Mouse (Mus musculus) lung, postnatal 4 days (tissue): Measurements from ENCODE around the gene Fbxl8.

Source experiments
- DNase-seq, 2 experiments: peaks; one replicate each; pipeline ENCODE4 v3.0.0; 2021

The Fbxl8 gene

DNA sequence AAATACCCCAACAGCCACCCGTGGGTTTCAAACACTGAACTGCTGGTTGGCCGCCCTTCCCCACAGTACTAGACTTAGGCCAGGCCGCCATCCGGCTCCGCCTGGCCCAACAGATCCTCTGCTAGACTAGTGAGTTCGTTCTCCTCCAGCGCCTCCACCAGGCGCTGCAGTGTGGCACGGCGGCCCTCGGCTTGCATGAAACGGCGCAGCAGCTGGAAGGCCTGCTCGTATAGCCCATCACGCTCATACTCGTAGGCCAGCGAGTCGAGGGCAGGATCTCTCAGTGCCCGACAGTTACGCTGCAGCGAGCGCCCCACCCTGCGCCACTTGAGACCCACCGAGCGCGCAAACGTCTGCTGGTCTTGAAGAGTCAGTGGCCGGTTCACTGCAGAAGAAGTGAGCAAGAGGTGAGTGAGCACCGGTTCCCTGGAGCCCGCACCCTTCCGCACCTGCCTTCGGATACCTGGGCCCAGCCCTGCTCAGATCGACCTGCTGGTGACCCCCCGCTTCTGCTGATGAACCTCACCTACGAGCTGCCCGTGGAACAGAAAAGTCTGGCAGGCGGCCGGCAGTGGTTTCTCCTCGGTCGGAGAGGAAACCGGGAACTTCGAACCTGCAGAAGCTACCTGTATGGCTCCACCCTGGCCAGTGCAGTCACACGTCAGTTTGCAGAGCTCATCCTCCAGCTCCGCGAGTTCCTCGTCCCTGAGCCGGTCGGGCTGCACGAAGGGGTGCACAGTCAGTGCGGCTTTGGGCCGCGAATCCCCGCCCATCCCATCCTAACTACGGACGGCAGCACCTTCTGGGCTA is 5.3 kb upstream of the Fbxl8 start:
- peak; percentile 53 to 73 for DNase-seq

DNA sequence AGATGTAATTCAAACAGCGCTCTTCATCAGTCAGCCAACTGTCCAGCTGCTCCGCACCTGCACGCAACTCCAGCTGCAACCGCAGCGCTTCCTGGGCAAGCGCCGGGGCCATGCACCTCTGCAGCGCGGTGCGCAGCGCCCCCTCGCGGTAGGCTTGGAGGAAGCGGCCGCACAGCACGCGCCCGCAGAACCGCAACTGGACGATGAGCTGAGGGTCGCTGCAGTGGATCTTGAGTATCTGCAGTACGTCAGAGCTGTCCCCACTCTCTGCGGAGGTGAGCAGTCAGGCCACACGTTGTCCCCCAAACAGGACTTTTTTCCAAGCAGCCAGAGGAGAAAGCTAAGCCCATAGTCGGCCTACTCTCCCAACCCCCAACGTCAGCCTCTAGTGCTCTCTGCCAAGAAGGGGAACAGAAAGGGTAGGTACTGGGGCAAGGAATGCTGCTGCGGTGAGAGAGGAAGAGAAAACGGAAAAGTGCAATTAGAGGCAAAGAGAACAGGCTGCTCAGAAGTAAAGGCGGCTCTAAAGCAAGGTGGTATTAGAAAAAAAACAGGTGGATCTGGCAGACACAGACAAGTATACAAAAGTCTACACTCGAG is 4.6 kb upstream of the Fbxl8 start:
- peak; percentile 86 to 87 for DNase-seq

DNA sequence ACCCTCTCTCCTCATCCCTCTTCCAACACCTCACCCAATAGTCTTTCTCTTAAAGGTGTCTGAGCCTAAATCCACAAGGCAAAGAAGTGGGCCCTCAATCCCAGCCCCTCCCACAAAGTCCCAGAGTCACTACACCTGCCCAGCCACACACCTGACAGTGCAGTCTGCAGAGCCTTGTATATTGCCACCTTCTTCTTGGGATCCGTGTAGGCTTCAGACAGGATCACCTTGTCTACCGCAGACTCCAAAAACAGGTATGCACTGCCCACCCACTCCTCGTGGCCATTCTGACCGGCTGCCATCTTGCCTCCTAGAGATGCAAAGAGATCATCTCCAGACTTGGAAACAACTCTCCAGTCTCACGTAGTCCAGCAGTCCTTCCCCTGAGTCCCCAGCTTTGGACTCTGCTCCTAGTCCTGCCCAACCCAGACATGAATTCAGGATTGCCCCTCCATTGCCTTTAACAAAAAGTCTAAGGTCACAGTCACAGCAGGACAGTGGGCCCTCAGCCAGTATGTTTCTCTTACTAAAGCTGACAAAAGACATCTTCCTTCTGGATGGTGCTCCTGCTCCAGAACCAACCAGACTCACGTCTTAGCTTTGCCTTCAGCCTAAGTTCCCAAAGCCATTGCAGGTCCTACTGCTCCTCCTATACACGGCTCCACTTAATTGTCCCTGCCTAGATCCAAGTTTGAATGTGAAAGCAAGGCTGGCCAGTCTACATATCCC is 3.9 kb upstream of the Fbxl8 start:
- DNase-seq, result peak in 1 of 2 experiments; percentile 61

DNA sequence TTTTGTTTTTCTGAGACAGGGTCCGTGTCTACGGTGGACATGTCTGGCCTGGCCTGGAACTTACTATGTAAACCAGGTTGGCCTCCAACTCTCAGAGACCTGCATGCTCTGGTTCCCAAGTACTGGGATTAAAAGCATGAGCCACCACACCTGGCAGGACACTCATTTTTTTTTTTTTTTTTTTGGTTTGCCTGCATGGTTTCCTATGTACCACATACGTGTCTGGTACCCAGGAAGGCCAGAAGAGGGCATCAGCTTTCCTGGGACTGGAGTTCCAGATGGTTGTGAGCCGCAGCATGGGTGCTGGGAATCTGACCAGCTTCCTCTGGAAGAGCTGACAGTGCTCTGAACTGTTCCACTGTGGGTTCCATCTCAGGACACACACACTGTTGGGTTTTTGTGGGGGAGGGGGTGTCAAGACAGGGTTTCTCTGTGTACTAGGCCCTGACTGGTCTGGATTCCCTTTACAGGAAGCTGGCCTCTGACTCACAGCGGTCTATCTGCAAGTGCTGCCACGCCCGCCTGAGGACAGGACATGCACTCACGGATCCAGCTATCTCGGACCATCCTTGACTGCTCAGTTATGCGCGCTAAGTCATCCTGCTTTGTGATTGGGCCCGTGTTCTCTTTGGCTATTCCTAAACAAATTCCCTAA is 3.0 kb upstream of the Fbxl8 start:
- no peak for DNase-seq

DNA sequence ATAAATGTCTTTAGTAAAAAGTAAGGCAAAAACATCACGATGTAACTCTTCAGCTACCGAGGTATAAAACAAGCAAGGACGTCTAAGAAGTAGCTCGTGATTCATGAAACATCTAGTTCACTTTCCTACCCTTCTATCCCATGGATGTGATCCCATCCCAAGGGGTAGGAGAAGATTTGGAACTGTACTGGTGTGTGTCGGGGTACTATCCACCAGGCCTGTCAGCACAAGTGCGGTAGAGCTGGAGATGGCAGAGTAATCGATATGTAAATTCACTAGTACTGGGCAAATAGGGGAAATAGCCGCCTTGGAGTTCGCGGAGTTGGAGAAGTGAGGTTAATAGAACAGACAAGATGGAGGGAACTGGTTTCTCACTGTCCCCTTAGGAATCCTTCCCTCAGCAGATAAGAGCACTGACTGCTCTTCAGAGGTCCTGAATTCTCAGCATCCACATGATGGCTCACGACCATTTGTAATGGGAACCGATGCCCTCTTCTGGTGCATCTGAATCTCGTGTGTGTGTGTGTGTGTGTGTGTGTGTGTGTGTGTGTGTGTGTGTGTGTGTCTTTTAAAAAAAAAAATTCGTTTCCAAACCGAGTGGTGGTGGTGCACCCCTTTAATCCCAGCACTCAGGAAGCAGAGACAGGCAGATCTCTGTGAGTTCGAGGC is 1.1 kb upstream of the Fbxl8 start:
- no peak for DNase-seq

DNA sequence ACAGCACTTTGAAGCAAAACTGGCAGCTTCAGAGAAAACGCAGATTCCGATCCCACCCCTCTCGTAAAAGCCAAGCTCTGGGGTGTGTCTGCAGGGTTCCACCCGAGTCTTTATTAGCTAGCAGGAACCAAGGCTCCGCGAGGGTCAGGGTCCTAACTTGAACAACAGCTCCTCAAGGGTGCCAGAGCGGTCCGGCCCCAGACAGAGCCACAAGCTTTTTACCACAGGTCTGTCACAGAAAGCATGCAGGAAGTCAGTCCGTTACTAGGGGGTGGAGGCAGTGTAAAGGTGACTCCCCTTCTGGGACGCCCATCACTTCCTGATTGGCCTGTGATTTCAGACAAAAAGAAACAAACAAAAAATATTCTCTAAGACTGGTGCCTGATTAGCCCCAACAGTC is 680 bp downstream of the Fbxl8 start:
- peak; percentile 44 to 50 for DNase-seq

DNA sequence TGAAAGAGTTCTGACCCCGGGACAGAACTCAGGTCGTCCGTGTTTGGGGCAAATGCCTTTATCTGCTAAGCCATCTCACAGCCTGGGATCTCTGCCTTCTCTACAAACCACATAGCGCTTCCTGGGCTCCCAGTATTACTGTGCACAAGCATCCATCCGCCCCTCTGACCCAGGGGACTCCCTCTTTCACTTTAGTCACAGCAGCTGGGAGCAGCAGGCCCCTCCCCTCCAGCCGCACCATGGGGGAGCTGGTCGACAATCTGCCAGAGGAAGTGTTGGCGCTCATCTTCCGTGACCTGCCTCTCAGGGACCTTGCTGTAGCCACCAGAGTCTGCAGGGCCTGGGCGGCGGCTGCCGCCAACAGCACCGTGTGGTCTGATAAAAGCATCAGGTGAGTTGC is 2.3 kb downstream of the Fbxl8 start:
- DNase-seq, result peak in 1 of 2 experiments; percentile 39

DNA sequence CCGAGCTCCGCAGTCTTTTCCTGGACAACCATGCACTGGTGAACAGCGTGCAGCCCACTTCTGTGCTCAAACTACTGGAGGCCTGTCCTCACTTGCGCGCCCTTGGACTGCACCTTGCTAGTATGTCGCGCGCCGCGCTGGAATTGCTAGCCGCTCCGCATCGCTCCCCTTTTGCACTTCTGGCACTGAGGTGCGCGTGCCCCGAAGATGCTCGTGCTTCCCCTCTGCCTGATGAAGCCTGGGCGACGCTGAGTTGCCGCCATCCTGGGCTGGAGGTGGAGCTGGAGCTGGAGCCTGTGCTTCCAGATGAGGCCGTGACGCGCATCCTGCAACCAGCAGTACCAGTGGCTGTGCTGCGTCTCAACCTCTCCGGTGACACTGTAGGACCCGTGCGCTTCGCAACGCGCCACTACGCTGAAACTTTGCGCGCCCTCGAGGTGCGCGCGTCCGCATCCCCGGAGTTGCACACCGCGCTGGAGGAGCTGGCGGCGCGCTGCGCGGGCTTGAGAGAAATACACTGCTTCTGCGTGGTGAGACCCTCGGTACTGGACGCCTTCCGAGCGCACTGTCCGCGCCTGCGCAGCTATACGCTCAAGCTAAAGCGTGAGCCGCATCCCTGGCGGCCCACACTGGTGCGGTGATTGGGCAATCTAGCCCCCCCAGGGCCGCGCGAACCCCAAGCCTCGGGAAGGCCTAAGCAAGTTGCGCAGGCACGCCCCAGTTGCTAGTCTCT is 4.1 kb downstream of the Fbxl8 start:
- peak; percentile 56 to 76 for DNase-seq

DNA sequence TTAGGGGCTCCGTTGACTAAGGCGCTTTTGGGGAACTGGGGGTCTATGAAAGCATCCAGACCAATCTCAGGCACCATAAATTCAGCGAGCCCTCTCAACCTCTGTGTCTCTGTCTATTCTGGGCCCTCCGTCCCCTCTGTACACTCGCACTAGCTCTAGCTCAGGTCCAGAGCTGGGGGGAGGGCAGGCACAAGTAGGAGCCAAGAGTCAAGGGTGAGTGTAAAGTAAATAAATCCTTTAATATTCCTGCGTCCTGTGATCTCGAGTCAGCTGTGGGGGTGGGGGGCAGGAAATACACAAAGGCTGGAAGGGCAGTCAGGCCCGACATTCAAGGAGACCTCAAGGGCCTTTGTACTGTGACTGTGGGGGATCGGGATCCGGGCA is 4.6 kb downstream of the Fbxl8 start:
- peak; percentile 57 to 80 for DNase-seq

DNA sequence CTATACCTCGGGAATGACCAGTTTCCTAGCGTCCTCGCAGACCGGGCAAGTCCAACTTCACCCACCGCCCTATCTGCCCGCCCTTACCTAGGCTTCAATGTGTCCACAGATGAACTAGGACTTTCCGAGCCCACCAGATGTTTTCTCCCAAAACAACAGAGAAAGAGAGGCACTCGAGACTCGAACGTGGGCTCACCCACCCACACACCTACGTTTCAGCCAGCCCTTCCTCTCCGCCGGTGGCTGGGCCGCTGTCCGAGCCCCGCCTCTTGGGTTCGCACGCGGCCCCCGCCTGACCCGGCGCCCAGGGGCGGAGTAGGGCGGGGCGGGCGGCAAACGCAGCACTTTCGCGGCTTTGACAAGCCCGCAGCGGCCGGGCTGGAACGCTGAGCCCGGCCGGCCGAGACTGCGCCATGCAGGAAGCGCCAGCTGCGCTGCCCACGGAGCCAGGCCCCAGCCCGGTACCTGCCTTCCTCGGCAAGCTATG is 5.1 kb downstream of the Fbxl8 start, which contains the start of gene Hsf4:
TSS of gene Hsf4 (plus strand) at position 341 of the 487 bp plus-strand sequence.
- DNase-seq, result peak; percentile 77 to 88

DNA sequence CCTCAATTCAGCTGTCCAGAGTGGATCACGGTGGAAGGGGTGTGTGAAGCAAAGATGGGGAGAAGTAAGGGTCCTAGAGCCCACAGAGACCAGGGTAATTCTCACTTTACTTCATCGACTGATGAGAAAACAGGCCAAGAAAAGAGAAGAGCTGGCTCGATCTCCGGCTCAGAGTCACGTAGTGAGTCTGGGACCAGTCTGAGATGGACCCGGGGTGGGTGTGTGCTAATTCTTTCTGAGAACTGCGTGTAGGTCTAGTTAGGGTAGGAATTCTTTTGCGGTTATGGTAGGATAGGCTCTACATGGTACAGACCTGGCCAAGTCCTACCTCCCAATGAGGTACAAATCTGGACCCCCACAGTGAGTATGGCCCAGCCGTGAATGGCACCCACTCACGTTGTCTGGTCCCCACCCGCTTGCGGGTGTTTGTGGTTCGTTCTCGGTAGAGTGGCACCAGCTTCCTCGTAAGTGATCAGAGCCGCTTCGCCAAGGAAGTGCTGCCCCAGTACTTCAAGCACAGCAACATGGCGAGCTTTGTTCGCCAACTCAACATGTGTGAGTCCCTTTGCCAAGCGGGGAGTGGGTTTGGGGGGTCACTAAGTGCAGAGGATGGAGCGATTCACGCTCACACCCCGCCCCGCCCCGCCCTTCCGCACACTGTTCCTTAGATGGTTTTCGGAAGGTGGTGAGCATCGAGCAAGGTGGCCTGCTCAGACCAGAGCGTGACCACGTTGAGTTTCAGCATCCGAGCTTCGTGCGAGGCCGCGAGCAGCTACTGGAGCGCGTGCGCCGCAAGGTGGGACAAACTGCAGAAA is 5.9 kb downstream of the Fbxl8 start:
- peak in 1 of 2 experiments; percentile 24 for DNase-seq

DNA sequence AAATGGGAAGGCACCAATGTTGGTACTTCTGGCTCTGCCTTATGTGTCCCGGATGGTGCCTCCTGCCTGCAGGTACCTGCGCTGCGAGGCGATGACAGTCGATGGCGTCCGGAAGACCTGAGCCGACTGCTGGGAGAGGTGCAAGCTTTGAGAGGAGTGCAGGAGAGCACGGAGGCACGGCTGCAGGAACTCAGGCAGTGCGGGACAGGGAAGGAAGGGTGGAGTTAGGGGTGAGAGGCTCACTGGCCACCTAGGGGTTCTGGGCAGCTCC is 6.4 kb downstream of the Fbxl8 start:
- DNase-seq, result peak in 1 of 2 experiments; percentile 27

DNA sequence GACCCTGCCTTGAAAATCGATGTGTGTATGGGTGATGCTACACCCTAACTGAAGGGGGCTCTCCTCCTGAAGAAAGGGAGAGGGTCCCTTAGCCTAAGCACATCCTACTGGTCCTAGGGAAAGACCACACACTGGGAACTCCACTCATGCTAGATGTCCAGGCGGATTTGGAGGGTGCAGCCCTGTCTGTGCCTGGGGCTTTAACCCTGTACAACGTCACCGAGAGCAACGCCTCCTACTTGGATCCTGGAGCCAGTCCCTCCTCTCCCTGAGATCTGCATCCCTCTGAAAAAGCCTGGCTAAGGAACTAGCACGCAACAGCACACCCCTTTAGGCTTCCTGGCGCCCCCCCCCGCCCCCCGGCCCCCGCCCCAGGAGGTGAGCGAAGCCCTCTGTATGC is 10.9 kb downstream of the Fbxl8 start:
- peak in 1 of 2 experiments; percentile 20 for DNase-seq

DNA sequence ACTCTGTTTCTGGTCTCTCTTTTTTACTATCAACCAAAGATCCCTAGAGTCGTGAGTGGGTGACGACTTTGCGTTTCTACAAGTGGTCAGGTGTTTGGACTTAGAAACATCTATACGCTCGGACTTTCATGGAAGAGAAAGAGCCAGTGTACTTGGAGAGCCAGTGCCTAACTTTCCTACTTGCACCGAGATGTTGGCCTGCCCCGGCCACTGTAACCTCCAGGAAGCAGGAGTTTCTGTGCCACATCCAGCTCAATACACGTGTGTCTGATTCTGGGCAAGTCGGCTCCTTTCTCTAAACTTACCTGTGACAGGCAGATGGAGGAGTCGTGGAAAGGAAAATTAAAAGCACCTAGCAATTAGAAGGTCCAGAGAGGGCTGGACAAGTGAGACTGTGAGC is 11.4 kb downstream of the Fbxl8 start, which contains the start of gene Nol3:
TSS of gene Nol3 (plus strand) at position 301 of the 400 bp plus-strand sequence.
- DNase-seq, result no peak

DNA sequence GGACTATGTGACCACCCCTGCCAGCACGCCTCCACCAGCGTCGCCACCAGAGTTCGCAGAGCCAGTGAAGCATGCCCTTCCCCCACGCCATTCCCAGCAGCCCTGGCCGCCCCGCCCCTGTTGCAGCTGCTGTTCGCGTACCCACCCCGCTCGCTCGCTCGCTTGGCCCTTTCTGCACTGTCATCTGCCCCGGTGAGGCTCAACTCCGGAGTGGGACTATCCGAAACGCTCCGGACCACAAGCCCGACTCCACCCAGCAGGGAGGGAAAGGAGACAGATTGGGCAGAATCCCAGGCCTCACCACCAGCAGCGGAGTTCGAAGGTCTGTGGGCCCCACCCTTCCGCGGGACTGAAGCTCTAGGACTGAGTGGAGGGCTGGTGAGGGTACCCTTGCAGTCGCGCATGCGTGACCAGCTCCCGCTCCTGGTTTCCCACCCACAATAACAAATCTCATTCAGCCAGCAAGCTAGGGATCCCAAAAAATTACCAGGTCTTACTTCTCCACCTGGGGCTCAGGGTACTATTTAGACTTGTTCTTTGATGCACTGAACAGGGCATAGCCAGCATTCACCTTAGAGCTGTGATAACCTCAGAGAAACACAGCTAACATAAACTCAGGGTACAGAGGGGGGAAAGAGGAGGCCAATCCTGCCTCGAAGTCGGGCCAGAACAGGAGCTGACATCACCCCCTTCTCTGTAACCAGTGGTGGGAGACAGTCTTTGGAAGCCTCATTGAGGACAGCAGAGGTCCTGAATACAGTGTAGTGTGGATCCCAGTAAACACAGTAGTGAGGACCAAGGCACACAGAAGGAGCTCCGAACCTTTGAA is 12.1 kb downstream of the Fbxl8 start:
- peak; percentile 72 to 73 for DNase-seq

DNA sequence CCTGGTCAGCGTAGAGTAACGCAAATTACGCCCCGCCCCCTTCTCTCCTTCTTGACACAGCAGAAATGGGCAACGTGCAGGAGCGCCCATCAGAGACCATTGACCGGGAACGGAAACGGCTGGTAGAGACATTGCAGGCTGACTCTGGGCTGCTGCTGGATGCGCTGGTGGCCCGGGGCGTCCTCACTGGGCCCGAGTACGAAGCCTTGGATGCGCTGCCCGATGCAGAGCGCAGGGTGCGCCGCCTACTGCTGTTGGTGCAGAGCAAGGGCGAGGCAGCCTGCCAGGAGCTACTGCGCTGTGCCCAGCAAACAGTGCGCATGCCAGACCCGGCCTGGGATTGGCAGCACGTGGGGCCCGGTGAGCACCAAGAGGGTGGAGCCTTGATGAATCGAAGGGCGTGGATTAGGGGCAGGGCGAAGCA is 14.5 kb downstream of the Fbxl8 start:
- DNase-seq, result peak; percentile 79 to 88

DNA sequence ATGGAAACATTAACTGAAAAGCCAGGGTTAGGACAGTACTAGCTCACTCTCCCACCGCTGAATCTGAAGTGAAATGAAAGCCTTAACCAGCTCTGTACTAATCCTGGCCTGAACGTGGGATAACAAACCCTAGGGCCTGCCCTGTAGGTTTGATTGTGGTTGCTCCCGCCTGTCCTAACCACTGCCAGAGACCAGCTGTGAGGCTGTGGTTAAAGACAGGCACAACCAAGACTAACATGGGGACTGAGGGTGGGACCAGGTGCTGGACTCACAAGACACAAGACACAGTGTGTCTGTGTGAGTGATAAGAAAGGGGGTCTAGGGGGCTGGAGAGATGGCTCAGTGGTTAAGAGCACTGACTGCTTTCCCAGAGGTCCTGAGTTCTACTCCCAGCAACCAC is 16.1 kb downstream of the Fbxl8 start:
- DNase-seq, result no peak

DNA sequence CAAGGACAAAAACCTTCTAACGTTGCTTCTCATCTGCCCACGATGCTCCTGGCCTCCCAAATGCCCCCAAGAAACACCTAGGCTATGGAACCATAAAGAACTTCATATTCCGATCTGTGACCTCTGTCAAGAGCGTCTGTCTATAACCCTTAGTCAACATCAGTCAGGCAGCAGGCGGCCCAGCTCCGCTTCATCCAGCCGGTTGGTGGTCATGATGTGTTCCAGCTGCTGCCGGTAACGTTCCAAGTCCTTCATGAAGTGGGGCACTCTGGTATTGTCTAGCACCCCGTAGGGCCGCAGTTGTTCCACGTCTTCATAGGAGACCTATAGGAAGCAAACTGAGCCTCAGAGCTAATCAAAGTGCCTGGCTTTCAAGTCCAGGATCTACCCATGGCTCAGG is 17.4 kb downstream of the Fbxl8 start:
- peak; percentile 55 to 86 for DNase-seq

DNA sequence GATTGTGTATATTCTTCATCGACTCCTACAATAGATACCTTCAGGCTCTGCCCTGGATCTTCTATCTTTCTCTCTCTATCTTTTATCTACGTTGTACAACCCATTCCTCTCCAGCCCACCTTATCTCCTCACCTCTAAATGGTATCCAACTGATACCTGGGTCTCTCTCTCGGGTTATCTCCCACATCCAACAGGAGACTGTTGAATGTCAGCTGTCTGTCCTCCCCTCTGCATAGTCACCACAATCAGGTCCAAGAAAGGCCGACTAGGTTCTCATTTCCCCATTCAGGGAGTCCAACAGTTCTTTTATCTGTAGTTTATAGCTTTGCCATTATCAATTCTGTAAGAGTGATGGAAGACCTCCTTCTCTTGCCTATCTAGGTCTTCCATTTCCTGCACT is 17.8 kb downstream of the Fbxl8 start:
- DNase-seq, result no peak

DNA sequence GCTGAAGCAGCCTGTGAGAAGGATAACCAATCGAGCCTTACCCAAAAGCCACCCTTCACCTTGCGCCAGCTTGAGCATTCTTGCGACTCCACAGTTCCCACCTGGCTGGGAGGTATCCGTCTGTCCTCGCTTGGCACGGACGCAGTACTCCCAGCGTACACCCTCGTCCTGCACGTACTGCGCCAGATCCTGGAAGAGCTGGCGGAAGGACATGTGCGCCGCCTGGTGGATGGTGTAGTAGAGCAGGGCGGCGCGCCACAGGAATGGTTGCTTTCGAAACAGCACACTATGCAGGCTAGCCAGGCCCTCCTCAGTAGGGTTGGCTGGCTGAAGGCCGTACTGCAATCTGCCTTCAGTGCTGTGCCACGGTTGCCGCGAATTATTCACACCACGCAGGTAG is 18.6 kb downstream of the Fbxl8 start:
- DNase-seq, result peak; percentile 77 to 80
